Mouse (Mus musculus) embryonic stem cell, embryonic (primary cell): ENCODE data around the gene Vamp8.

Experiments used
- CTCF ChIA-PET, 4 experiments: fragments of 300-600 bp in 2 of 4; fragments of 350-600 bp in 2 of 4; sonication (Branson Sonifier 250); formaldehyde crosslinking; loops; one replicate each; lab custom pipeline; 2022; ENCODE audit warnings: inconsistent platforms in 2 of 4; lab: Charles Lee
- POLR2A ChIA-PET, 4 experiments: fragments of 300-600 bp in 2 of 4; fragments of 350-600 bp in 2 of 4; sonication (Branson Sonifier 250); formaldehyde crosslinking; loops; one replicate each; lab custom pipeline; 2022; ENCODE audit warnings: antibody characterized with exemption in 4 of 4, inconsistent platforms in 1 of 4; lab: Charles Lee

Vamp8 gene

GRCm38 (mm10) chr6:72369557-72369956 lies 20.9 kb downstream of the Vamp8 start:
- POLR2A ChIA-PET, result interaction anchor here in 3 of 4 experiments (0.5 to 3.5 kb wide), 18 partner anchors 8 to 70 kb away, joined by 3 to 18 read pairs (median 5); partner anchors contain the start of genes Tmem150a (in 3 of the 3), Ggcx (in 2 of the 3), Mat2a (in 2 of the 3) and Vamp5 (in 2 of the 3)

GRCm38 (mm10) chr6:72367460-72367974 lies 23.0 kb downstream of the Vamp8 start:
- ChIA-PET POLR2A (interaction anchor here in 1 of 4 experiments (13.1 kb wide), 1 partner anchor 20 kb away, joined by 130 read pairs; the partner anchor contains the start of genes 0610030E20Rik and Usp39), CTCF (interaction anchor here in 1 of 4 experiments (0.5 kb wide), 1 partner anchor 38 kb away, joined by 6 read pairs; no protein-coding TSS in a partner anchor)

More at GRCm38 (mm10) chr6:72369557-72369956, 20.9 kb downstream of the Vamp8 start:
- CTCF ChIA-PET, result interaction anchor here (0.6 to 2.3 kb wide), 16 partner anchors 9 to 108 kb away, joined by 3 to 18 read pairs (median 4); partner anchors contain the start of genes Tmem150a (in 2 of the 4), Vamp5 (in 2 of the 4), Vamp8 (in 2 of the 4) and 0610030E20Rik (in 1 of the 4)

GRCm38 (mm10) chr6:72366844-72367443 lies 23.6 kb downstream of the Vamp8 start, which contains the start of gene Rnf181:
Gene Rnf181 (minus strand): TSS chr6:72366956.
- POLR2A ChIA-PET, result interaction anchor here in 1 of 4 experiments (13.1 kb wide), 1 partner anchor 19 kb away, joined by 130 read pairs; the partner anchor contains the start of genes 0610030E20Rik and Usp39
- CTCF ChIA-PET, result no interaction called here

- CTCF ChIA-PET, result no interaction called here
- POLR2A ChIA-PET, result interaction anchor here in 2 of 4 experiments (1.3 to 13.1 kb wide), 2 partner anchors 11 to 19 kb away, joined by 4 to 130 read pairs; partner anchors contain the start of genes 0610030E20Rik (in 1 of the 2), Tmem150a (in 1 of the 2) and Usp39 (in 1 of the 2)
These were observed 24.2 kb downstream of the Vamp8 start for GRCm38 (mm10) chr6:72366304-72366703.

- CTCF ChIA-PET, result interaction anchor here in 2 of 4 experiments (1.1 to 2.7 kb wide), 7 partner anchors 10 to 104 kb away, joined by 3 to 14 read pairs (median 4); partner anchors contain the start of genes Tmem150a (in 2 of the 2), Ggcx (in 1 of the 2), Usp39 (in 1 of the 2) and Vamp8 (in 1 of the 2)
- POLR2A ChIA-PET, result interaction anchor here in 3 of 4 experiments (0.5 to 13.1 kb wide), 13 partner anchors 9 to 38 kb away, joined by 3 to 130 read pairs (median 6); partner anchors contain the start of genes Tmem150a (in 3 of the 3), 0610030E20Rik (in 2 of the 3), Usp39 (in 2 of the 3) and Vamp8 (in 2 of the 3)
These were observed 25.5 kb downstream of the Vamp8 start for GRCm38 (mm10) chr6:72364985-72365384.

GRCm38 (mm10) chr6:72364009-72364408 lies 26.5 kb downstream of the Vamp8 start:
- ChIA-PET POLR2A (interaction anchor here (0.5 to 13.1 kb wide), 22 partner anchors 8 to 76 kb away, joined by 3 to 130 read pairs (median 4); partner anchors contain the start of genes Tmem150a (in 4 of the 4), Vamp8 (in 3 of the 4), 0610030E20Rik (in 2 of the 4) and Mat2a (in 2 of the 4)), CTCF (interaction anchor here (0.6 to 2.7 kb wide), 20 partner anchors 8 to 291 kb away, joined by 3 to 14 read pairs (median 4); partner anchors contain the start of genes Tmem150a (in 3 of the 4), Vamp8 (in 2 of the 4), 0610030E20Rik (in 1 of the 4) and Ggcx (in 1 of the 4))

GRCm38 (mm10) chr6:72362132-72363028 lies 28.1 kb downstream of the Vamp8 start:
- POLR2A ChIA-PET, result interaction anchor here (0.5 to 13.1 kb wide), 42 partner anchors 8 to 490 kb away, joined by 3 to 130 read pairs (median 4); partner anchors contain the start of genes 0610030E20Rik (in 3 of the 4), Usp39 (in 3 of the 4), Ggcx (in 2 of the 4) and Mat2a (in 2 of the 4)
- CTCF ChIA-PET, result interaction anchor here in 2 of 4 experiments (0.6 to 1.5 kb wide), 5 partner anchors 13 to 28 kb away, joined by 3 to 8 read pairs (median 4); partner anchors contain the start of genes 0610030E20Rik (in 1 of the 2), Vamp5 (in 1 of the 2) and Vamp8 (in 1 of the 2)

- POLR2A ChIA-PET, result interaction anchor here in 3 of 4 experiments (0.7 to 13.1 kb wide), 15 partner anchors 8 to 79 kb away, joined by 3 to 130 read pairs (median 6); partner anchors contain the start of genes 0610030E20Rik (in 2 of the 3), Ggcx (in 2 of the 3), Usp39 (in 2 of the 3) and Vamp5 (in 2 of the 3)
- CTCF ChIA-PET, result interaction anchor here in 2 of 4 experiments (1.1 to 1.5 kb wide), 3 partner anchors 13 to 29 kb away, joined by 4 to 8 read pairs (median 5); partner anchors contain the start of genes 0610030E20Rik (in 1 of the 2), Vamp5 (in 1 of the 2) and Vamp8 (in 1 of the 2)
These were observed 29.4 kb downstream of the Vamp8 start for GRCm38 (mm10) chr6:72361121-72361551.

- ChIA-PET CTCF (interaction anchor here in 1 of 4 experiments (0.7 kb wide), 1 partner anchor 9 kb away, joined by 3 read pairs; no protein-coding TSS in a partner anchor), POLR2A (interaction anchor here in 3 of 4 experiments (0.6 to 13.1 kb wide), 12 partner anchors 10 to 179 kb away, joined by 3 to 130 read pairs (median 8); partner anchors contain the start of genes 0610030E20Rik (in 2 of the 3), Usp39 (in 2 of the 3), Ggcx (in 1 of the 3) and Mat2a (in 1 of the 3))
These were observed 29.9 kb downstream of the Vamp8 start for GRCm38 (mm10) chr6:72360599-72360935.

- CTCF ChIA-PET, result interaction anchor here in 1 of 4 experiments (0.7 kb wide), 1 partner anchor 9 kb away, joined by 3 read pairs; no protein-coding TSS in a partner anchor
- POLR2A ChIA-PET, result interaction anchor here in 3 of 4 experiments (0.6 to 13.1 kb wide), 12 partner anchors 11 to 179 kb away, joined by 3 to 130 read pairs (median 4); partner anchors contain the start of genes 0610030E20Rik (in 2 of the 3), Usp39 (in 2 of the 3), Ggcx (in 1 of the 3) and Vamp5 (in 1 of the 3)
These were observed 30.5 kb downstream of the Vamp8 start for GRCm38 (mm10) chr6:72359891-72360598.

- POLR2A ChIA-PET, result interaction anchor here in 2 of 4 experiments (0.6 to 13.1 kb wide), 6 partner anchors 11 to 74 kb away, joined by 3 to 130 read pairs (median 4); partner anchors contain the start of genes 0610030E20Rik (in 2 of the 2) and Usp39 (in 2 of the 2)
- CTCF ChIA-PET, result interaction anchor here in 1 of 4 experiments (0.6 kb wide), 1 partner anchor 175 kb away, joined by 5 read pairs; no protein-coding TSS in a partner anchor
These were observed 31.2 kb downstream of the Vamp8 start for GRCm38 (mm10) chr6:72359343-72359742.

- POLR2A ChIA-PET, result interaction anchor here (0.6 to 13.1 kb wide), 15 partner anchors 10 to 97 kb away, joined by 3 to 130 read pairs (median 5); partner anchors contain the start of genes Usp39 (in 3 of the 4), 0610030E20Rik (in 2 of the 4), Ggcx (in 1 of the 4) and Mat2a (in 1 of the 4)
- CTCF ChIA-PET, result interaction anchor here in 1 of 4 experiments (0.5 to 1.7 kb wide), 2 partner anchors 10 to 35 kb away, joined by 4 read pairs; no protein-coding TSS in a partner anchor
These were observed 32.3 kb downstream of the Vamp8 start for GRCm38 (mm10) chr6:72358086-72358764.

- ChIA-PET CTCF (interaction anchor here in 2 of 4 experiments (0.6 to 1.7 kb wide), 2 partner anchors 9 kb away, joined by 3 to 4 read pairs; no protein-coding TSS in a partner anchor), POLR2A (interaction anchor here (0.6 to 13.1 kb wide), 20 partner anchors 7 to 310 kb away, joined by 3 to 130 read pairs (median 5); partner anchors contain the start of genes Usp39 (in 3 of the 4), 0610030E20Rik (in 2 of the 4), Atoh8 (in 1 of the 4) and Ggcx (in 1 of the 4))
These were observed 33.1 kb downstream of the Vamp8 start for GRCm38 (mm10) chr6:72357164-72358079.
